In the genomic region with DNA sequence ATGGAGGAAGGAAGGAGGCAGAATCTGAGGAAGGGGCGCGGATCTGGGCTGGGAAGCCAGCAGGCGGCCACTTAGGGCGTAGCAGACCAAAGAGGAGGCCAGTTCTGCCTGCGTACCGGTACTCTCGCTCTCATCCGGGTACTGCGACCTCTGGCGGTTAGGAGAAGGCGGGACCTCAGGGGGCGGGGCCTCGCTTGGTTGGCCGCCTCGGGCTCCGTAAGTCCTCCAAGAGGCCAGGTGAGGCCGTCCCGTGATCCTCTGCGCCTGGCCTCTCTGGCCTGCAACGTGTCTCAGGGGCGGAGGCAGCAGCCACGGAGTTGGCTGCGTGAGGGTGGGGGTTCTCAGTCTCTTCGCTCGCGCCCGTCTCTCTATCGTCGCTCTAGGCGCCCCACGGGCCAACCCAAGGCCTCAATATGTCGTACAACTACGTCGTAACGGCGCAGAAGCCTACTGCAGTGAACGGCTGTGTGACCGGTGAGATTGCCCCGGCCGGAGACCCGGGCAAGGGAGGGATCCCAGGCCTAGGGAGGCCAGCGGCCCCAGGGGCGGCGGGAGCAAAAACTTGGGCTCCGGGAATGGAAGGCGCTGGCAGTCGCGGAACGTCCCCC, we compare ENCODE assay signal across 7 mouse cellular contexts. TPM values are rescaled to one million over a fixed set of nuclear protein-coding genes. Genes with fewer than 3 reads are reported as not detected.
DNase-seq lines count a peak whose midpoint lies in the region; ATAC-seq lines count a peak whose summit lies in the region.

A gene (plus strand): TSS at position 35 of the 608 bp plus-strand sequence.
A gene (minus strand): TSS at position 362 of the 608 bp plus-strand sequence.

- intact Hi-C loops in gastrocnemius, postnatal 36 days (cut with DNase I) = no loop called here
- intact Hi-C loops in left cerebral cortex, postnatal 25 days (cut with DNase I) = loop anchor here (1.0 kb wide), 2 partner anchors 28 to 50 kb away; a partner anchor contains a TSS

- peak; percentile 96 to 99 for DNase-seq in adrenal gland, adult 18-20 months (ENCODE audit: low spot score in 2 of 2)
- DNase-seq in embryo, embryonic 11 days = peak; percentile 99
- DNase-seq in gastrocnemius, postnatal 36 days = peak; percentile 98 to 99
- peak; percentile 99 for DNase-seq in left cerebral cortex, postnatal 25 days (ENCODE audit: low spot score in 2 of 2)
- peak; percentile 99 for DNase-seq in midbrain, embryonic 10.5 days (ENCODE audit: low spot score)
- DNase-seq in right cerebral cortex, postnatal 4 days = peak; percentile 98

- H3K4me2 ChIP-seq in intestine, embryonic 15.5 days (replicated peaks) = peak within 1 kb of the TSS; percentile 73

- under 1% methylated on average over 49 of the region's 49 CpGs for WGBS in intestine, embryonic 15.5 days
- WGBS in midbrain, embryonic 10.5 days = under 1% methylated on average over 49 of the region's 49 CpGs

- no peaks in the 10 kb centered on the region for H3K9me3 ChIP-seq in intestine, embryonic 15.5 days
- H3K9me3 ChIP-seq in midbrain, embryonic 10.5 days (replicated peaks) = no peaks in the 10 kb centered on the region

- H3K27me3 ChIP-seq in intestine, embryonic 15.5 days (replicated peaks) = no peaks in the 10 kb centered on the region
- no peaks in the 10 kb centered on the region for H3K27me3 ChIP-seq in midbrain, embryonic 10.5 days (ENCODE audit: low read depth, poor library complexity, severe bottlenecking)

- H3K4me3 ChIP-seq in intestine, embryonic 15.5 days (replicated peaks) = peak within 1 kb of the TSS; percentile 99
- peak within 1 kb of the TSS; percentile 82 for H3K4me3 ChIP-seq in midbrain, embryonic 10.5 days

- peaks cover 26% of the 10 kb centered on the region for H3K4me1 ChIP-seq in intestine, embryonic 15.5 days (replicated peaks)
- H3K4me1 ChIP-seq in midbrain, embryonic 10.5 days = peaks cover 45% of the 10 kb centered on the region

- H3K36me3 ChIP-seq in intestine, embryonic 15.5 days = peaks cover 15% of the 10 kb centered on the region
- H3K36me3 ChIP-seq in midbrain, embryonic 10.5 days = peaks cover 39% of the 10 kb centered on the region

- peak; percentile 97 for ATAC-seq in intestine, embryonic 15.5 days

- H3K9ac ChIP-seq in intestine, embryonic 15.5 days = peak within 1 kb of the TSS; percentile 98

- peak within 1 kb of the TSS; percentile 93 for H3K27ac ChIP-seq in intestine, embryonic 15.5 days
- peak within 1 kb of the TSS; percentile 95 for H3K27ac ChIP-seq in midbrain, embryonic 10.5 days (replicated peaks)

RNA-seq across cellular contexts. Expression of the first gene that starts in this region (rescaled TPM):
- total RNA-seq in adrenal gland, adult 18-20 months (2021) = 100 to 1,000 TPM; 214 to 303 TPM
- 100 to 1,000 TPM; 111 to 120 TPM for total RNA-seq in gastrocnemius, postnatal 36 days (2021)
- polyA plus RNA-seq in intestine, embryonic 15.5 days (2015; fragmentation: Nextera tagmentation; extraction: Ambion mirVana) = 278 and 283 TPM in 2 replicates
- 100 to 1,000 TPM; 193 to 194 TPM for total RNA-seq in left cerebral cortex, postnatal 25 days (2021)
- 463 and 501 TPM in 2 replicates for polyA plus RNA-seq in midbrain, embryonic 10.5 days (2016; fragmentation: Nextera tagmentation; extraction: Ambion mirVana)

RNA-seq across cellular contexts. Expression of the second gene that starts in this region (rescaled TPM):
- total RNA-seq in adrenal gland, adult 18-20 months (2021) = 10 to 100 TPM; 19.1 to 20.4 TPM
- total RNA-seq in gastrocnemius, postnatal 36 days (2021) = 1 to 10 TPM; 2.4 to 4.0 TPM
- 36.3 and 45.5 TPM in 2 replicates for polyA plus RNA-seq in intestine, embryonic 15.5 days (2015; fragmentation: Nextera tagmentation; extraction: Ambion mirVana)
- 10 to 100 TPM; 20.4 to 21.3 TPM for total RNA-seq in left cerebral cortex, postnatal 25 days (2021)
- 24.0 and 25.7 TPM in 2 replicates for polyA plus RNA-seq in midbrain, embryonic 10.5 days (2016; fragmentation: Nextera tagmentation; extraction: Ambion mirVana)

Comparison
In these comparisons a context has a peak if more than half of its experiments do, and no peak if none do; other contexts are left out.
1. Peak in every context shown above with its lines: DNase-seq, ATAC-seq, H3K4me3 ChIP-seq and H3K27ac ChIP-seq.
2. RNA of the second gene that starts in this region (total RNA-seq): 20.4 to 21.3 TPM in left cerebral cortex, postnatal 25 days and 19.1 to 20.4 TPM in adrenal gland, adult 18-20 months; 2.4 to 4.0 TPM in gastrocnemius, postnatal 36 days; every median in the first group is over 4 times any median in the second.